Mouse (Mus musculus): ENCODE measurements around the gene Phf10. TPM values are rescaled to one million over a fixed set of nuclear protein-coding genes. Genes with fewer than 3 reads are reported as not detected.

The Phf10 gene
- 10 to 100 TPM; 43.5 to 46.0 TPM for polyA plus RNA-seq (2017; shearing (Covaris generic))

DNA sequence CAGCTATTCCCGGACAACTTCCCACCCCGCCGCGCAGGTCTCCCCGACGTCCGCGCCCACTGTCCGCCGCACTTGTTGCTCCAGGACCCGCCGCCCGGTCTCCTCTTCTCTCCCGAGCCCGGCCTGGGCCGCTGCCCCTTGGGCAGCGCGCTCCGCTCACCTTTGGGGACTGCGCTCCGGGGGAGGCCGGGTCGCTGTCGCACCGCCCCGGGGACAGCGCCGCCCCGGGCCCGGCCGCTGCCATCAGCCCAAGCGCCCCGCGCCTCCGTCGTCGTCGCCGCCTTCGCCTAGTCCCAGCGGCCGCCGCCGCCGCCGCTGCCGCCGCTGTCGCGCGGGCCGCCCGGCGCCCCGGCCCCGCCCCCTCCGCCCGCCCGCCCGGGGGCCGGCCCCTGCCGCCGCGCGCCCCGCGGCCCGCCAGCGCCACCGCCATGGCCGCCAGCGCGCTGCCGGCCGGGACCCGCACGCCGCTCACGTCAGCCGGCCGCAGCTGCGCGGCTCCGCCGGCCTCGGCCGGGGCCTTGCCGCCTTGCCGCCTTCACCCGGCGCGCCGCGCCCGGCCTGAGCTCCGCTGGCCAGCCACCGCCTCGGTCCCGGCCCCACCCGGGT is at the start of gene Phf10:
Gene Phf10, minus strand, starts transcription at position 323 of the 606 bp plus-strand sequence.

DNA sequence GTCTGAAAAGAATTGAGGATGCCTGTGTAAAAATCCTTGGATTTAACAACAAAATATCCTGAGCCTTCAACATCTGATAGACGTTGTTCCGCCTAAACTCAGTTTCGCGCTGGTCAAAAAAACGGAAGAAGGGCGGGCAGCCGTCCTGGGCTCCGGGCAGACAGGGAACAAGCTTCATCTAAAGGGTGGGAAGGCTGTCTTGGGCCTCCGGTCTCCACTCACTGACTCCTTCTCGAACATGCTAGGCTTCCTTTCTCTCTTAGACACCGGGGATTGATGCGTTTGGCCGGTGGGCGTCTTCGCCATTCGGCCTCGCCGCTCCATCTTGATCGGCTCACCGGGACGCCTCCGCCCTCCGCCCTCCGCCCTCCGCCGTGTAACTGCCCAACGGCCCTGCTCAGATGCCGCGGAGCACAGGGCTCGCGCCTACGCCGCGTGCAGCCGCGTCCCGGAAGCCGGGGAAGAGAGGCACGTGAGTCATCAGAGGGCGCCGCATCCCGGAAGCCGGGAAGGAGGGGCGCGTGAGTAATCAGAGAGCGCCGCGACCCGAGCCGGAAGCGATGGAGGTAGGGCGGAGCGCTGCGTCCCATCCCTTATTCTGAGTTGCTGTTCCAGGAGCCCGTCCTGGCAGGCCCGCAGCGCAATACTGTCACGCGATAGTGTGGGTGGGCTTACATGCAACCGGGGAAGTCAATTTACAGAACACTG is 48.8 kb upstream of the Phf10 start, which contains the start of gene Gm3435:
Gene Gm3435, plus strand, starts transcription at position 471 of the 708 bp plus-strand sequence.

DNA sequence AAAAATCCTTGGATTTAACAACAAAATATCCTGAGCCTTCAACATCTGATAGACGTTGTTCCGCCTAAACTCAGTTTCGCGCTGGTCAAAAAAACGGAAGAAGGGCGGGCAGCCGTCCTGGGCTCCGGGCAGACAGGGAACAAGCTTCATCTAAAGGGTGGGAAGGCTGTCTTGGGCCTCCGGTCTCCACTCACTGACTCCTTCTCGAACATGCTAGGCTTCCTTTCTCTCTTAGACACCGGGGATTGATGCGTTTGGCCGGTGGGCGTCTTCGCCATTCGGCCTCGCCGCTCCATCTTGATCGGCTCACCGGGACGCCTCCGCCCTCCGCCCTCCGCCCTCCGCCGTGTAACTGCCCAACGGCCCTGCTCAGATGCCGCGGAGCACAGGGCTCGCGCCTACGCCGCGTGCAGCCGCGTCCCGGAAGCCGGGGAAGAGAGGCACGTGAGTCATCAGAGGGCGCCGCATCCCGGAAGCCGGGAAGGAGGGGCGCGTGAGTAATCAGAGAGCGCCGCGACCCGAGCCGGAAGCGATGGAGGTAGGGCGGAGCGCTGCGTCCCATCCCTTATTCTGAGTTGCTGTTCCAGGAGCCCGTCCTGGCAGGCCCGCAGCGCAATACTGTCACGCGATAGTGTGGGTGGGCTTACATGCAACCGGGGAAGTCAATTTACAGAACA is 17.4 kb upstream of the Phf10 start, which contains the start of the genes 9030025P20Rik and Gm3417:
Gene 9030025P20Rik, plus strand, starts transcription at position 107 of the 677 bp plus-strand sequence.
Gene Gm3417, minus strand, starts transcription at position 429 of the 677 bp plus-strand sequence.

DNA sequence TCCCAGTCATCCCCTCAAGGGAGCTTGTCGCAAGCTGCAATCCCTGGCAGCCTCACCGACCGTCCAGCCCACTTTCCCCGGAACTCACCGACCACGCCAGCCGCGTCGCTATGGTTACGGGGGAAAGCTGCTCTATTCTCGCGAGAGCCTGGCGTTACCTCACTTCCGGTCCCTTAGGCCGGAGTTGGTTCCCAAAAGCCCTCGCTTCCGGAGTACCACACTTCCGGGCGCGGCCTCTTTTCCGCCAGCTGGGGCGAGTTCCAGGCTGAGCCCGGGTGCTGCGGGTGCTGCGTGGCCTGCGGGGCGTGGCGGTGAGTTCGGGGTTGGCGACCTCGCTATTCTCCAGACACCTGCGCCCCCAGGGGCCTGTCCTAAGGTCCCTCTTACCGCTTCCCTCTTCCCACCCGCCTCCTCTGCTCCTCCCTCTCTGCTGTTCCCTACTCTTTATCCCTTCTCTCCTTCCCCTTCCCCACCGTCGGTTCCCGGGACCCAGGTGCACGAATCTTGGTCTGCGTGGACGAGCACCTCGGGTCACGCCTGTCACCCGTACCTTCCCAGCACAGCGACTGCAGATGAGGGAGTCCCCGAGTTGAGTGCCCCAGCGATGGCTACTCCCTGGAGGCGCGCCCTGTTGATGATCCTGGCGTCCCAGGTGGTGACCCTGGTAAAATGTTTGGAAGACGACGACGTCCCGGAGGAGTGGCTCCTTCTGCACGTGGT is 17.9 kb downstream of the Phf10 start, which contains the start of the genes Wdr27 and 1600012H06Rik:
Gene Wdr27, minus strand, starts transcription at position 150 of the 720 bp plus-strand sequence.
Gene 1600012H06Rik, plus strand, starts transcription at position 176 of the 720 bp plus-strand sequence.

Other genes starting within 250 kb of the Phf10 start
- 1 to 10 TPM in 1 of 2 experiments, under 1 TPM in 1; 0.54 to 3.2 TPM for gene Wdr27, start 18.1 kb downstream of the Phf10 start, polyA plus RNA-seq (2017; shearing (Covaris generic))
- gene 1600012H06Rik, start 18.1 kb downstream of the Phf10 start, polyA plus RNA-seq (2017; shearing (Covaris generic)), result 10 to 100 TPM; 25.6 to 36.2 TPM
- 10 to 100 TPM; 17.1 to 20.0 TPM for gene 9030025P20Rik, start 17.2 kb upstream of the Phf10 start, polyA plus RNA-seq (2017; shearing (Covaris generic))
- gene Gm3417, start 17.5 kb upstream of the Phf10 start, polyA plus RNA-seq (2017; shearing (Covaris generic)), result 1 to 10 TPM in 1 of 2 experiments, not detected in 1; 1.3 TPM
- 1 to 10 TPM; 5.0 to 7.9 TPM for gene Gm3435, start 48.9 kb upstream of the Phf10 start, polyA plus RNA-seq (2017; shearing (Covaris generic))
- gene Ermard, start 79.9 kb upstream of the Phf10 start, polyA plus RNA-seq (2017; shearing (Covaris generic)), result 100 to 1,000 TPM; 111 to 137 TPM
- 1 to 10 TPM in 1 of 2 experiments, under 1 TPM in 1; 0.82 to 1.7 TPM for gene Tcte3, start 80.2 kb upstream of the Phf10 start, polyA plus RNA-seq (2017; shearing (Covaris generic))
- gene Gm3448, start 80.3 kb upstream of the Phf10 start, polyA plus RNA-seq (2017; shearing (Covaris generic)), result 1 to 10 TPM; 1.6 to 2.0 TPM

All from inflammation-experienced regulatory T-cells (primary cell).